Mouse (Mus musculus) adrenal gland, adult (tissue): Measurements from ENCODE around the gene Srrm2.
A peak's percentile ranks its signal among the peaks of the same experiment; 100 is the strongest.

Experiments
- DNase-seq, 2 experiments: peaks; one replicate each; pipeline ENCODE4 v3.0.0; 2022 to 2023; ENCODE audit warnings: low spot score in 1 of 2; ENCODE audit not compliant: inconsistent age in 2 of 2

The Srrm2 gene

DNA sequence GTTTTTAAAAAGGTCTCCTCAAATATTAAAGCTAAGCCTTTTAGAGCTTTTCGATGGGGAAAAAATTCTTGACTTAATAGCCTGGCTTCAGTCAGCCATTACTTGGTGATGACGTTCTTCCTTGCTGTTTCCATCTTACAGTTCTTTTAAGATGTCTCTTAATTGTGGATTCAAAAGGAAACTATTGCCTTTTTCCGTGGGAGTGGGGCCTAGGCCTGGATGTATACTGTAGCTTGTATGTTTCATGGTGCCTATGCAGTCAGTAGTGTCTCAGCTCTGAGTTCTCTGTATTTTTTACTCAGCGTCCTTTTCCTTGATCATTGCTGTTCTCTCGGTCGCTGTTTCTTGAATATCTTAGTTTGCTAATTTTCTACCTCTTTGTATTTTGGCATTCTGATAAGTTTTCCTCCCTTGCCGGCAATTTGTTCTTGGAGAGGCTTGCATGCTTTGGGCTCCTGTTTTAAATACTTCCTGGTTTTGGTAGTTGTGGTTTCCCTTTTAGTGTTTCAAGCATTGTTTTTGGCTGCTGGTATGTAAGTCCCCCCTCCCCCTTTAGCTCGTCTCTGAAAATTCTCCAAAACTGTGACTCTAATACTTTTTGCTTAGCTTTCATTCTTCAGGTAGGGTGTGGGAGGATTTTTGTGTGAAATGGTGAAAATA is 14.2 kb downstream of the Srrm2 start:
- DNase-seq, result peak in 1 of 2 experiments; percentile 67

DNA sequence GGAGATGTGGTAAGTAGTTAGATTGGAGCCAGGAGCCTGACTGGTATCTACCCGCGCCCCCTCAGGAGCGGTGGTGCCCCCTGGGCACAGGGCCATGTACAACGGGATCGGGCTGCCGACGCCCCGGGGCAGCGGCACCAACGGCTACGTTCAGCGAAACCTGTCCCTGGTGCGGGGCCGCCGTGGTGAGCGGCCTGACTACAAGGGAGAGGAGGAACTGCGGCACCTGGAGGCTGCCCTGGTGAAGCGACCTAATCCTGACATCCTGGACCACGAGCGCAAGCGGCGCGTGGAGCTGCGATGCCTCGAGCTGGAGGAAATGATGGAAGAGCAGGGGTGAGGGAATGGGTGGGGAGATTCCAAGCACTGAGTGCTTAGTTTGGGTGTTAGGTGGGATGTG is 16.5 kb downstream of the Srrm2 start:
- DNase-seq, result peak; percentile 68 to 85

DNA sequence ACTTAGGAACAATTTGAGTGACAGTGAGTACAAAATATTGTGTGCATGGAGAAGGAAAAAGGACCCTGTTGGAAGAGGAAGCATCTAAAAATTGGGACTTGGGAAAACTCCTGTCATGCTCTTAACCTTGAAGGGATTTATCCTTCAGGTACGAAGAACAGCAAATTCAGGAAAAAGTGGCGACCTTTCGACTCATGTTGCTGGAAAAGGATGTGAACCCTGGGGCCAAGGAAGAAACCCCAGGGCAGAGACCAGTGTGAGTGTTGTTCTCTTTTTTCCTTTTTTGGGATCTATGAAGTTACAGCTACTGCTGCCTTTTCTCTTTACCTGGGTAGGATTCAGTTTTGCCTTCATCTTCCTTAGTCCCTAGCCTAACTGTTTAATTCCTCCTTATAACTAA is 17.6 kb downstream of the Srrm2 start:
- no peak for DNase-seq

DNA sequence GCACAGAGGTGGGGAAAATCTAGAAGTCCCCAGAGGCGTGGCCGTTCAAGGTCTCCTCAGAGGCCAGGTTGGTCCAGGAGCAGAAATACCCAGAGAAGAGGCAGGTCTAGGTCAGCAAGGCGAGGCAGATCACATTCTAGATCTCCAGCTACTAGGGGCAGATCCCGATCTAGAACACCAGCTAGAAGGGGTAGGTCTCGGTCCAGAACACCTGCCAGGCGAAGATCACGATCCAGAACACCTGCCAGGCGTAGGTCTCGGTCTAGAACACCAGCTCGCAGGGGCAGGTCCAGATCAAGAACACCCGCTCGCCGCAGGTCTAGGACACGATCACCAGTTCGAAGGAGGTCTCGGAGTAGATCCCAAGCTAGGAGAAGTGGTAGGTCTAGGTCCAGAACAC is 25.3 kb downstream of the Srrm2 start:
- no peak for DNase-seq

GRCm38 (mm10) chr17:23818579-23818978 is 28.2 kb downstream of the Srrm2 start:
- no peak for DNase-seq

- peak in 1 of 2 experiments; percentile 50 for DNase-seq
Measured at GRCm38 (mm10) chr17:23819235-23819634, 28.9 kb downstream of the Srrm2 start.

DNA sequence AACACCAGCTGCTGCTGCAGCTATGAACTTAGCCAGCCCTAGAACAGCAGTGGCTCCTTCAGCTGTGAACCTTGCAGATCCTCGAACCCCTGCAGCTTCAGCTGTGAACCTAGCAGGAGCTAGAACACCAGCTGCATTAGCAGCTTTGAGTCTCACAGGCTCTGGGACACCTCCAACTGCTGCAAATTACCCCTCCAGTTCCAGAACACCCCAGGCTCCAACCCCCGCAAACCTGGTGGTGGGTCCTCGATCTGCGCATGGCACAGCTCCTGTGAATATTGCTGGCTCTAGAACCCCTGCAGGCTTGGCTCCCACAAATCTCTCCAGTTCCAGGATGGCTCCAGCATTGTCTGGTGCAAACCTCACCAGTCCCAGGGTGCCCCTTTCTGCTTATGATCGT is 30.4 kb downstream of the Srrm2 start:
- no peak for DNase-seq

DNA sequence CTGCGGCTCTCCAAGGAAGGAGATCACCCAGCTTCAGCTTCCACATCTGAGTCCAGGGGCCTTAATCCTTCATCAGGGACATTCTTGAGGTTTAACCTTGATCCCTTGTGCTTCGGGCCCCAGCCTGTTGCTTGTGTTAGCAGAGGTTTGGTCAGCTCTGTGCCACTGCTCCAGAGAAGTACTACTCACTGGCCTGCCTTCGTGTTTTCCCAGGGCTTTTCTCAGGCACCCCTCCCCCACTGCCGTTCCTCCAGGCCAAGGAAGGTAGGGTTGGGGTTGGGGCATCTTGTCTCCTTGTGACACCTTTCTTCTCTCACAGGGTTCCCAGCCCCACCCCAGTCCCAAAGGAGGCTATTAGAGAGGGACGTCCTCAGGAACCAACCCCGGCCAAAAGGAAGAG is 31.8 kb downstream of the Srrm2 start:
- DNase-seq, result no peak

DNA sequence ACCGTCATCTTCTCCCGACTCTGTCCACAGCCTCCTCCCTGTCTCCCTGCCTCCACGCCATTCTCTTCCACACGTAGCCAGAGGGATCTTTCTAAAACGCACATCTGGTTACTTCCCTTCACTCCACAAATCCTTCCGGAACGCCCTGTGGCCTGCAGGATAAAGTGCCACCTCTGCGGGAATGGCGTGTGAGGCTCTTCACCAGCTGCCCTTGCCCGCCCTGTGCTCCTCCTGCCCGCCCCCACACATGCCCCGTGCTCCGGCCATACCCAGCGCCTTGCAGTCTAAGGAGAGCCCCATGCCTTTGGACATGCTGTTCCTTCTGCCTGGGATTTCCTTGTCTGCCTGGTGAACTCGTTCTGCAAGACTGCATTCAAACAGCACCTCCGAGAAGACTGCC is 32.7 kb downstream of the Srrm2 start:
- DNase-seq, result peak in 1 of 2 experiments; percentile 52

DNA sequence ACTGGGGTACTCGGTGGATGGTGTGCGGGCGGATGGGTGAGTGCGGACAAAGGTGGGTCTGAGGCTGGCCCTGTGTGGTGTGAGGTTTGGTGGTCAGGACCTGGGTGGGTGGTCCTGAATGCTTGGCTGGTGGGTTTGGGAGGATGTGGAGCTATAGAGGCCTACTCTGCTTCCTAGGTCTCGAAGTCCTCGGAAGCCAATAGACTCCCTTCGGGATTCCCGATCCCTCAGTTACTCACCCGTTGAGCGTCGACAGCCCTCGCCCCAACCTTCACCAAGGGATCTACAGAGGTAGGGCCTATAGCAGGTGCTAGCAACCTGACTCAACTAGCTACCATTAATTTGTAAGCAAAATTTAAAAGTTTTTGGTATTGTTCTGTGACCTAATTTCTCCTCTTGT is 33.3 kb downstream of the Srrm2 start:
- DNase-seq, result peak in 1 of 2 experiments; percentile 42

GRCm38 (mm10) chr17:23825591-23825990 is 35.3 kb downstream of the Srrm2 start:
- DNase-seq, result no peak

- peak; percentile 74 to 91 for DNase-seq
Measured at GRCm38 (mm10) chr17:23828271-23829001, 38.1 kb downstream of the Srrm2 start.

DNA sequence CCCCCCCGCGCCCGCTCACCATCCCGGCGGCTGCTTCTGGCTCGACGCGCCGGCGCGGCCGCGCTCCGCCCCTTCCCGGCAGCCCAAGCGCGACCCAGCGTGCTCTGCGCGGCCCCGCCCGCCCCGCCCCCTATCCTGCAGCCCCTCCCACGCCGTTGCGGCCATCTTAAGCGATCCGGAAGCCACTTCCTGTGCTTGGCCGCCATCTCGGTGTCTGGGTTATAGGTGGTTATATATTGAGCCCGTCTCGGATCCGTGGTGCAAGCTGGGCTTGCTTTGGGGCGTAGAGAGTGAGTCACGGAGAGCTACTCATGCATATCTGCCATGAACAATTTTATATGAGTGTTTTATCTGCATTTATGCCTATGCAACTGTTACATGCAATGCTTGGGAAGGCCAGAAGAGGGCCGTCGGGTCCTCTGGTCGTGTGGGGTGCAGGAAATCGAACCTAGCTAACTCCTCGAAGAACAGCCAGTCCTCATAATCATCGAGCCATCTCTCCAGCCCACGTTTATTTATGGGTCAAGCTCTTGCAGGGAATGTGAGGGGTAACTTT is 38.8 kb downstream of the Srrm2 start, which contains the start of gene Elob:
Gene Elob, minus strand, starts transcription at position 73 of the 556 bp plus-strand sequence.
- peak; percentile 87 to 95 for DNase-seq

DNA sequence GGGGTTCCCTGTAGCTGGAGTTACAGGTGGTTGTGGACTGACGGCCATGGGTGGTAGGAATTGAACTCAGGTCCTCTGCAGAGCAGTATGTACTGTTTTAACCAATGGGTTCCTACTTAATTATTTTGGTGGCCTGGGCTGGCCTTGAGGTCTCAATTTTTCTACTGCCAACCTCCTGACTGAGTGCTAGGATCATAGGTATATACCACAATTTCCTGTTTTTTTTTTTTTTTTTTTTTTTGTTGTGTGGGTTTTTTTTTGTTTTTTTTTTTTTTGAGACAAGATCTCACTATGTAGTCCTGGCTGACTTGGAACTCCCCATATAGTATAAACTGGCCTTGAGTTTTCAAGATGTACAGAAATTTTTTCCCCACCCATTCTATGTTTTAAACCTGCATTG is 40.9 kb downstream of the Srrm2 start:
- DNase-seq, result no peak

DNA sequence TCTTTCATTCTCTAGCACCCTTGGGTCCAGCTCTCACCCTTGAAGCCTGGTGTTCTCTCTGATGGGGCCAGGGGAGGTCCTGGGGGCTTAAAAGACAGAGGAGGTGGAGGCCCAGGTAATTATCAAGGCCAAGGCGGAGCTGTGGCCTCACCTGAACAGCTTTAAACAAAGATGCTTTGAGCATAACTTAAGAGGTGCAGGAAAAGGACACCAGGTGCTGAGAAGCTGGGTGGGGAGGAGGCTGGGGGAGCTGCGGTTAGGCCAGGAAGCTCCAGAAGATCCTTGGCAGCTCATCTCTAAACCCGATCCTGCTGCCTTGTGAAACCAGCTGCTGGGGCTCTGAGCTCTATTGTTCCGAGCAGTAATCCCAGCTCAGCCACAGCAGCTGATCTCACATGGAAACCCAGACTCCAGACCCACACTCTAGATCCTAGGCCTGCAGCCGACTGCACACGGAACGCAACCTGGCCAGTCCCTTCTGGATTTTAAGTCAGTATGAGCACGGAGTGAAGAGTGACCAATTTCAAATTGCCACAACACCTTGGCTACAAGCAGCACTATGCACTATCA is 45.8 kb downstream of the Srrm2 start, which contains the start of gene Prss33:
Gene Prss33, minus strand, starts transcription at position 51 of the 570 bp plus-strand sequence.
- no peak for DNase-seq

DNA sequence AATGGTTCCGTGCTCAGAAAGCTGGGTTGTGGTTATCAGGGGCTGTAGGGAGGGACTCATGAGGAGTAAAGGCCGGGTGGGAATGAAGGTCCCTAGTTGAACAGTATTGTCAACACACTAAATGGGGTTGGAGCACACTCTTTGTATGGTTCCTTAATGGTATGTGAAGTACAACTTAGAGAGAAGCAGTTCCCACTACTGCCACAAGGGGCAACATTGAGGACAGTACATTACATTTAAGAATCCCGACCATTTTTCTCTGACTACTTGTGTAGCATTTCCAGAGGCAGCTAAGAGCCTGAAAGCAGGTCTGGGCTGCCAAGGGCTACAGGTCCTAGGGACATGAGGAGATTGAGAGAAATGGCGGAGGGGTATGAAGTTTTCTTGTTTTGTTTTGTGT is 50.8 kb downstream of the Srrm2 start:
- peak in 1 of 2 experiments; percentile 87 for DNase-seq

DNA sequence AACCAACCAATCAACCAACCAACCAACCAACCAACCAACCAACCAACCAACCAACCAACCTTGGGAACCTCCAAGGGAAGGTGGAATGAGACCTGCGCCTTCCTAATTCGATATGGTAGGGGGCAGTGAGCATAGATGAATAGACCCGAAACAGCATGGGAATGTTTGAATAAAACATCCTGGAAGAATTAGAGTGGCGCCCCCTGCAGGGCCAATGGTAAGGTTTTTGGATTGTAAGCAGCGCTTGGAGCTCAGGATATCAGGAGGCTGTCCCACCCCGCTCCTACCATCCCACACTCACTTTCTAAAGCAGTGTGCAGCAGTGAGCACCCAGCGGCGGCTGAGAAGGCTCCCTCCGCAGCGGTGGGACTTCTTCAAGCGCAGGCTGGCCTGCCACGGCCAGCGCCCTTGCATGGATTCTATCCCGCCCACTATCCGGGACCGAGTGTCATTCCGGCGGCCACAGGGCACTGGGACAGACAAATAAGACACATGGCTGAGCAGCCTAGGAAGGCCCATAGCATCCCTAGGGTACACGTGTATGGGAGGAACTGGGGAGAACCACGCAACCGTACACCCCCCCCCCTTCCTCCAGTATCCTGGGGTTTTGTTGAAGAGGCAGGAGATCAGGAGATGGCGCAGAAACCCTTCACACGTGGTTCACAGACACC is 52.9 kb downstream of the Srrm2 start:
- peak in 1 of 2 experiments; percentile 75 for DNase-seq

DNA sequence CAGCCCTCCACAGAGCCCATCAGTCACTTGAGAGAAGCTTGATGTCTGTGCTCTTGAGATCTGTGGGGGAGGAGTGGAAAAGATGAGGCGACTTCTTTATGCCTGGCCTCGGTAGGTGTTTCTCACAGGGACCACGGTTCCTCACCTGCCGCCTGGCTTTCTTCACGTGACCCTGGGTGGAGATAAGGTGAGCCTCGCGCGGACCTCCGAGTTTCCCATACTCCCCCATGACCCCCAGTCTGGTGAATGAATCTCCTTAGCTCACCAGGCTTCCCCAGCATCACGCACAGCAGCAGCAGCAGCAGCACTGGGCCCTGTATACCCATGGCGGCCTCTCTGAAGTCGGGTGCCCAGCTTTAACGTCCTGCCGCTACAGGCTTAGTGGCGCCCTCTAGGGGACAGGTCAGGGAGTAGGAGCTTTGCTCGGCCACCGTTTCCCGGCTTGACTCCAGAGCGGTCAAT is 53.5 kb downstream of the Srrm2 start, which contains the start of the genes Prss32 and Prss41:
Gene Prss32, plus strand, starts transcription at position 44 of the 462 bp plus-strand sequence.
Gene Prss41, minus strand, starts transcription at position 361 of the 462 bp plus-strand sequence.
- DNase-seq, result peak; percentile 68 to 86

GRCm38 (mm10) chr17:23850028-23850427 is 59.7 kb downstream of the Srrm2 start:
- DNase-seq, result no peak

DNA sequence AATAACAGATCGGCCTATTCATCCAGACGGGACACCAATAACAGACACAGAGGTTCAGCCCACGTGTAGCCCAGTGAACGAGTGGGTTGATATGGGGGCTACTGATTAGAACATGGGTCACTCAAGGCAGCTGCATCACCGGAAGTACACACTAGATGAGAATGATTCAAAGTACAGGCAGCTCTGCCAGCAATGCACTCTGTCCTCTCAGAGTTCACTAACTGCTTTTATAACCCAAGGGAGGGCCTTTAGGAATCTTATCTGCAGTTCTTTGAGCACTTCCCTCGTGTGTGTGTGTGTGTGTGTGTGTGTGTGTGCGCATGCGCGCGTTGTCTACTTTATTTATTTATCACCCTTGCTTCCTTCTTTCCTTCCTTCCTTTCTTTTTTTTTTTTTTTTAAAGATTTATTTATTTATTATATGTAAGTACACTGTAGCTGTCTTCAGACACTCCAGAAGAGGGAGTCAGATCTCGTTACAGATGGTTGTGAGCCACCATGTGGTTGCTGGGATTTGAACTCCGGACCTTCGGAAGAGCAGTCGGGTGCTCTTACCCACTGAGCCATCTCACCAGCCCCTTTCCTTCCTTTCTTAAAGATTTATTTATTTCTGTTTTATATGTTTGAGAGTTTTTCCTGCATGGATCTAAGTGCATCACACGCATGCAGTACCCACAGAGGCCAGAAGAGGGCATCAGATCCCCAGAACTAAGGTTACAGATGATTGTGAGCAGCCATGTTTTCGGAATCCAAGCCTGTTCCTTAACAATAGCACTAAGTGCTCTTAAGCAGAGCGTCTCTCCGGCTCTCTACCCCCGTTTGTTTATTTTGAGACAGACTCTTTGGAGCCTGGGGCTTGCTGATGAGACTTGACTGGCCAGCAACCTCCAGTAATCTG is 60.8 kb downstream of the Srrm2 start:
- DNase-seq, result peak; percentile 65 to 89
